ENCODE assay signal across 8 mouse cellular contexts in the genomic region with DNA sequence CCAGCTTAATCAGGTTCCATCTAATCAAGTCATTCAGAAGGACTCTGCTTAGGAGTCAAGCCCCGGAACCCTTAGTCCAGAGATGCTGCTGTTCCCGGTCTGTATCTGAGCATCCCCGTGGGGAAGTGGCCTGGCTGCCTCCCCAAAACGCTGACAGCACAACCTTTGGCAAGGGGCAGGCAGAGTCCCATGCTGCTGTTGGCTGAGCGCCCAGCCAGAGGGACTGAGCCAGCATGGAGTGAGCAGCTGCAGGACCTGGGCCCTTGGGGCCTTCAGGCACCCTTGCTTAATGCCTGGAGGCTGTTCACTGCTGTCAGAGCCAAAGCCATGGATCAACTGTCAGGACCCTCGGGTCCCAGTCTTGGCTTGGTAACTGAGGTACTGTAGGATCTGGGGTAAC. TPM values are rescaled to one million over a fixed set of nuclear protein-coding genes. Genes with fewer than 3 reads are reported as not detected.
DNase-seq lines count a peak whose midpoint lies in the region; ATAC-seq and TF ChIP-seq lines count a peak whose summit lies in the region.

No protein-coding gene starts in this region.

- peak; percentile 88 for DNase-seq in kidney, adult 11 months
- peak; percentile 81 for DNase-seq in brain, embryonic 14.5 days (ENCODE audit: low read depth)
- peak; percentile 98 for DNase-seq in gastrocnemius, adult 2 months
- peak; percentile 95 for DNase-seq in kidney, adult 2 months
- peak; percentile 67 to 75 for DNase-seq in left cerebral cortex, postnatal 25 days (ENCODE audit: low spot score in 2 of 2)
- DNase-seq in right cerebral cortex, postnatal 14 days, result peak; percentile 75
- no peak for DNase-seq in B cell, adult 2 months

- no peak overlapping the region for H3K9ac ChIP-seq in kidney, embryonic 15.5 days

- 49% methylated on average over 6 of the region's 6 CpGs for WGBS in kidney, embryonic 15.5 days
- 25% methylated on average over 6 of the region's 6 CpGs for WGBS in kidney, adult 2 months

- H3K27ac ChIP-seq in kidney, embryonic 15.5 days, result no peak overlapping the region
- peak overlapping the region; percentile 63 for H3K27ac ChIP-seq in gastrocnemius, adult 2 months
- H3K27ac ChIP-seq in kidney, adult 2 months (ENCODE audit: insufficient read depth, low read depth, low read length), result no peak overlapping the region

- no peaks in the 10 kb centered on the region for H3K27me3 ChIP-seq in kidney, embryonic 15.5 days
- no peaks in the 10 kb centered on the region for H3K27me3 ChIP-seq in kidney, adult 2 months (replicated peaks; ENCODE audit: control insufficient read depth, insufficient read depth, low read length)

- no peak for TF ChIP-seq CTCF in brain, embryonic 14.5 days (IDR thresholded peaks at IDR 0.05; ENCODE audit: borderline replicate concordance, extremely low read depth, insufficient read depth, insufficient read length)
- no peak for TF ChIP-seq CTCF in gastrocnemius, adult 2 months (IDR thresholded peaks at IDR 0.05)
- no peak for TF ChIP-seq CTCF in kidney, adult 2 months (conservative IDR thresholded peaks at IDR 0.05; ENCODE audit: insufficient read depth, insufficient read length, low read depth, low read length)

- intact Hi-C loops in gastrocnemius, adult 2 months (cut with DNase I), result loop anchor here (5.0 kb wide), 1 partner anchor 37 kb away; a partner anchor contains a TSS
- intact Hi-C loops in left cerebral cortex, postnatal 25 days (cut with DNase I), result loop anchor here (2.0 kb wide), 1 partner anchor 28 kb away; no protein-coding TSS in a partner anchor

- no peaks in the 10 kb centered on the region for H3K36me3 ChIP-seq in kidney, embryonic 15.5 days
- H3K36me3 ChIP-seq in kidney, adult 2 months (ENCODE audit: control insufficient read depth, insufficient read depth, low read length), result no peaks in the 10 kb centered on the region

- H3K9me3 ChIP-seq in kidney, embryonic 15.5 days (replicated peaks), result no peaks in the 10 kb centered on the region

- no peak for ATAC-seq in kidney, embryonic 15.5 days (replicated peaks; ENCODE audit: low FRiP score)

- H3K4me1 ChIP-seq in kidney, embryonic 15.5 days, result peaks cover 21% of the 10 kb centered on the region
- H3K4me1 ChIP-seq in kidney, adult 2 months (ENCODE audit: control insufficient read depth, insufficient read depth, low read length), result peaks cover 15% of the 10 kb centered on the region; the same call in 1 of the 2 replicates

- H3K4me3 ChIP-seq in kidney, embryonic 15.5 days (replicated peaks), result no peak overlapping the region
- no peak overlapping the region for H3K4me3 ChIP-seq in gastrocnemius, adult 2 months
- no peak overlapping the region for H3K4me3 ChIP-seq in kidney, adult 2 months (ENCODE audit: insufficient read depth, low read depth, low read length)

- TF ChIP-seq POLR2A in brain, embryonic 14.5 days (IDR thresholded peaks at IDR 0.05; ENCODE audit: borderline replicate concordance, extremely low read depth, insufficient read depth, insufficient read length, poor library complexity, severe bottlenecking), result no peak
- TF ChIP-seq POLR2A in kidney, adult 2 months (IDR thresholded peaks at IDR 0.05; ENCODE audit: low read depth, low read length), result no peak

- H3K4me2 ChIP-seq in kidney, embryonic 15.5 days, result no peak overlapping the region

RNA-seq across cellular contexts. Expression of a gene that starts 28.7 kb away (rescaled TPM):
- polyA plus RNA-seq in kidney, embryonic 15.5 days (2015; fragmentation: Nextera tagmentation; extraction: Ambion mirVana), result 224 and 231 TPM in 2 replicates
- polyA plus RNA-seq in brain, embryonic 14.5 days (2012; rRNA removed), result 54.3 and 68.4 TPM in 2 replicates
- total RNA-seq in gastrocnemius, adult 2 months (2021), result 10 to 100 TPM; 27.8 to 31.3 TPM
- polyA plus RNA-seq in kidney, adult 2 months (2012; rRNA removed), result 91.4 and 110 TPM in 2 replicates
- total RNA-seq in left cerebral cortex, postnatal 25 days (2021), result 10 to 100 TPM; 24.8 to 26.5 TPM

RNA-seq across cellular contexts. Expression of a gene that starts 37.6 kb away (rescaled TPM):
- polyA plus RNA-seq in kidney, embryonic 15.5 days (2015; fragmentation: Nextera tagmentation; extraction: Ambion mirVana), result 7.1 TPM in 2 replicates
- 73.0 and 84.4 TPM in 2 replicates for polyA plus RNA-seq in brain, embryonic 14.5 days (2012; rRNA removed)
- total RNA-seq in gastrocnemius, adult 2 months (2021), result 10 to 100 TPM; 22.0 to 24.0 TPM
- 28.2 and 30.6 TPM in 2 replicates for polyA plus RNA-seq in kidney, adult 2 months (2012; rRNA removed)
- total RNA-seq in left cerebral cortex, postnatal 25 days (2021), result 10 to 100 TPM; 58.7 TPM

RNA-seq across cellular contexts. Expression of a gene that starts 58.2 kb away (rescaled TPM):
- polyA plus RNA-seq in kidney, embryonic 15.5 days (2015; fragmentation: Nextera tagmentation; extraction: Ambion mirVana), result 19.4 and 20.3 TPM in 2 replicates
- polyA plus RNA-seq in brain, embryonic 14.5 days (2012; rRNA removed), result 14.3 and 15.8 TPM in 2 replicates
- total RNA-seq in gastrocnemius, adult 2 months (2021), result 1 to 10 TPM; 1.2 to 2.2 TPM
- 14.0 and 14.7 TPM in 2 replicates for polyA plus RNA-seq in kidney, adult 2 months (2012; rRNA removed)
- 10 to 100 TPM; 48.8 to 51.4 TPM for total RNA-seq in left cerebral cortex, postnatal 25 days (2021)

Comparison
In these comparisons a context has a peak if more than half of its experiments do, and no peak if none do; other contexts are left out.
1. DNase-seq: peak in kidney, adult 11 months (single experiment), brain, embryonic 14.5 days (single experiment), gastrocnemius, adult 2 months (single experiment), kidney, adult 2 months (single experiment), left cerebral cortex, postnatal 25 days (2 of 2) and right cerebral cortex, postnatal 14 days (single experiment); none in B cell, adult 2 months (0 of 2).